Mouse (Mus musculus): Measurements from ENCODE around the gene Gm42791. TPM values are rescaled to one million over a fixed set of nuclear protein-coding genes. Genes with fewer than 3 reads are reported as not detected.
A peak's percentile ranks its signal among the peaks of the same experiment; 100 is the strongest.

Gene Gm42791
- polyA plus RNA-seq, 1 experiment: 0.78 TPM

DNA sequence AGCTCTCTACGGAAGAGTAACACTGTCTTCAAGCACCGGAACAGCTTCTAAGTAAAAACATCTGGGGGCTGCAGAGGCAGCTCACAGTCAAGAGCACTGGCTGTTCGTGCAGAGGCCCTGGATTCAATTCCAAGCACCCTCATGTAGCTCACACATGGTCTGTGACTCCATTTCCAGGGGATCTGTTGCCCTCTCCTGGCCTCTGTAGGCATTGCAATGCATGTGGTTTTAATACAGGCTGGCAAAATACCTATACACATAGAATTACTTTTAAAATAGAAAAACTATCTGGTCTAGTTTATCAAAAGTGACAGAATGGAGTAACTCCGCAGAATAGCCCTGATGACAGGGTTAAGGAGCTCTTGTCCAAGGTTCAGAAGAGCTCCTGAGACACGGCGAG, 115.7 kb downstream of the Gm42791 start:
- H3K4me1 ChIP-seq (ENCODE audit: control insufficient read depth, insufficient read depth, low read length): no peaks in the 10 kb centered on the region
- no peak overlapping the region for H3K27ac ChIP-seq (ENCODE audit: insufficient read depth, low read depth, low read length)
- no peak for TF ChIP-seq POLR2A (IDR thresholded peaks at IDR 0.05; ENCODE audit: borderline replicate concordance, low read depth, low read length)
- peak; percentile 35 for TF ChIP-seq CTCF (IDR thresholded peaks at IDR 0.05; ENCODE audit: low read depth, low read length)
- H3K4me3 ChIP-seq (ENCODE audit: insufficient read depth, low read length): no peak overlapping the region

DNA sequence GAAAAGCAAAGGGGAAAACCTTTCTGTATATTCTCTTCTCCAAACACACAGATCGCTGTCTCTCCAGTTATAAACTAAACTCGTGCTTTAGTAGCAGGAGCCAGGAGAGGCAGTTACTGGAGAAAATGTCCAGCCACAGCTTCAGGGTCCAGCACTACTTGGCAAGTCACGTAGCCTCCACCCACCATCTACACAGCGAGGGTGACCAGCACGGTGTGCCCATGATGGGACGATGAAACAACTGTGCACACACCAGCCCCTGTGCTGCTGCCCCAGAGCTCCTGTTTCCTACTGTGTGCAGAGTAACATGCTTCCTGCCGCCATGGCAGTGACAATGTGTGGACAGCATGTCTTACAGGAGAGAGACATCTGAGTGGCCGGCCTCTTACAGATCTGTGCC, 121.8 kb downstream of the Gm42791 start:
- H3K27ac ChIP-seq (ENCODE audit: insufficient read depth, low read depth, low read length): no peak overlapping the region
- no peak overlapping the region for H3K4me3 ChIP-seq (ENCODE audit: insufficient read depth, low read length)
- TF ChIP-seq CTCF (IDR thresholded peaks at IDR 0.05; ENCODE audit: low read depth, low read length): no peak
- no peak for TF ChIP-seq POLR2A (IDR thresholded peaks at IDR 0.05; ENCODE audit: borderline replicate concordance, low read depth, low read length)
- no peaks in the 10 kb centered on the region for H3K4me1 ChIP-seq (ENCODE audit: control insufficient read depth, insufficient read depth, low read length)

GRCm38 (mm10) chr5:148869583-148869982, 125.4 kb downstream of the Gm42791 start:
- Histone ChIP-seq H3K4me1 (ENCODE audit: control insufficient read depth, insufficient read depth, low read length) (no peaks in the 10 kb centered on the region), H3K27ac (ENCODE audit: insufficient read depth, low read depth, low read length) (no peak overlapping the region), H3K4me3 (ENCODE audit: insufficient read depth, low read length) (no peak overlapping the region)
- no peak for TF ChIP-seq POLR2A (IDR thresholded peaks at IDR 0.05; ENCODE audit: borderline replicate concordance, low read depth, low read length)

DNA sequence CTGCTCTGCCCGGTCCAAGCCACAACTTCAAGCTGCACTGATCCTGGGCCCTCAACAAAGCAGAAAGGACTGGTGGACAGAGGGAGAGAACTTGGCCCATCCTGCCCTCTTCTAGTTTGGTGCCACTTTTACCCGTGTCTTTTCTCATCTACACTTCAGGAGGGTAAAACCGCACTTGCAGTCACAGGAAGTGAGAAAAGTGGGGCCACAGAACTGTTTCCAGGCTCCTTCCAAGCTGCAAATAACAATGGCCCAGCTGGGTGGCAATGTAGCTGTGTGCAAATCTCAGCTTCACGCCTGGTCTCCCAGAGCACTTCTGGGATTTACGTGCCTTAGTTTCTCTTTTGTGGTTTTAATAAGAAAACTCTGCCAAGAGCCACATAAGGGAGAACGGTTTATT, 127.2 kb downstream of the Gm42791 start:
- H3K4me3 ChIP-seq (ENCODE audit: insufficient read depth, low read length): no peak overlapping the region
- H3K4me1 ChIP-seq (ENCODE audit: control insufficient read depth, insufficient read depth, low read length): no peaks in the 10 kb centered on the region
- H3K27ac ChIP-seq (ENCODE audit: insufficient read depth, low read depth, low read length): no peak overlapping the region
- TF ChIP-seq CTCF (IDR thresholded peaks at IDR 0.05; ENCODE audit: low read depth, low read length) (no peak), POLR2A (IDR thresholded peaks at IDR 0.05; ENCODE audit: borderline replicate concordance, low read depth, low read length) (no peak)

DNA sequence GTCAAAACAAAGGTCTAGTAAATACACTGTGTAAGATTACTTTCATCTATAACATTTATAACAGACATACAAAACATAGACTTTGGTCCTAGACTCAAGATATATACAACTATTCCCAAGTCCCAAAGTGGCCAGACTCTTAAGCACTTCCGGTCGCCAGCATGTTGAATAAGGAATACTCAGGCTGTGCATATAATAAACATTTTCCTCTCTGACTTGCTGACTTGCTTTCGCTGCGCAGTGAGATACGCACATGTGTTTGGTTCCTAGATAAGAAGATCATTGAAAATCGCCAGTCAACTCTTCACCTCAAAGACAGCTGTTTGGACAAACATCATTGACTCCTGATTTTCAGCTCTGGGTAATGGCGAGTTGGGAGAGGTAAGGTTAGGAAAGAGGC, 127.8 kb downstream of the Gm42791 start:
- Histone ChIP-seq H3K27ac (ENCODE audit: insufficient read depth, low read depth, low read length) (no peak overlapping the region), H3K4me3 (ENCODE audit: insufficient read depth, low read length) (no peak overlapping the region), H3K4me1 (ENCODE audit: control insufficient read depth, insufficient read depth, low read length) (no peaks in the 10 kb centered on the region)
- TF ChIP-seq POLR2A (IDR thresholded peaks at IDR 0.05; ENCODE audit: borderline replicate concordance, low read depth, low read length): no peak
- no peak for TF ChIP-seq CTCF (IDR thresholded peaks at IDR 0.05; ENCODE audit: low read depth, low read length)

DNA sequence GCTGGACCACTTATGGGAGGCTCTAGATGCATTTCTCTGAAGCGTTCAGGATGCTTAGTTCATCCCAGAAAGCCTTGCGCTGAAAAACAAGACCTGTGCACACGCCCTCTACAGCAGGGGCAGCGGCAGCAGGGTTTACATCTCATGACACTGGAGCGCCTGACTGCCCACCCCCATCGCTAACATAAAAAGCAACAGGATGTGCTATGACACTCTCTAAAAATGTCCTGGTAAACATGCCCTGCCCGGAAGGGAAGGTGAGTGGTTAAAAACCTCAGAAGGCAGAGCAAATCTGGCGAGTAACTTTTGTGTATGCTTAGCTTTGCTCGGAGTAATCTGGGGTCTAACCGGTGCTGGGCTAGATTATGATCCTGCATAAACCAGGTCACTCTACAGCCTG, 128.4 kb downstream of the Gm42791 start:
- Histone ChIP-seq H3K27ac (ENCODE audit: insufficient read depth, low read depth, low read length) (no peak overlapping the region), H3K4me3 (ENCODE audit: insufficient read depth, low read length) (no peak overlapping the region), H3K4me1 (ENCODE audit: control insufficient read depth, insufficient read depth, low read length) (no peaks in the 10 kb centered on the region)
- TF ChIP-seq CTCF (IDR thresholded peaks at IDR 0.05; ENCODE audit: low read depth, low read length): no peak
- TF ChIP-seq POLR2A (IDR thresholded peaks at IDR 0.05; ENCODE audit: borderline replicate concordance, low read depth, low read length): no peak

DNA sequence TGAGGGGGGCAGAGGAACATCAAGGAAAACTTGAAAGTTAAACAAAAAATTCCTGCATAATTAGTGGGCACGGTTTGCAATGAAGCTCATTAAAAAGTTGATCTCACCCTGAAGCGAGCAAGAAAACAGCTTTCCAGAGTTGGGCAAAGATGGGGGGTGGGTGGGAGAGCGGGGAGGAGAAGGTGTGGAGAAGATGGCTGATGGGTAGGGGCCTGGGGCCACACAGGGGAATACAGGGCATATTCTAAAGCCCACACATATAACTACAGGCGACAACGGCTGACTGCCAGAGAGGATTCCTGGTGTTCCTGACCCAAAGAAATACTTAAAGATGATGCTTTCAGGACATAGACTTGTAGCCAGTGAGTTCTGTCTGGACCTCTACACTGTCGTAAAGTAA, 131.5 kb downstream of the Gm42791 start:
- Histone ChIP-seq H3K4me1 (ENCODE audit: control insufficient read depth, insufficient read depth, low read length) (no peaks in the 10 kb centered on the region), H3K27ac (ENCODE audit: insufficient read depth, low read depth, low read length) (no peak overlapping the region), H3K4me3 (ENCODE audit: insufficient read depth, low read length) (no peak overlapping the region)
- TF ChIP-seq CTCF (IDR thresholded peaks at IDR 0.05; ENCODE audit: low read depth, low read length) (no peak), POLR2A (IDR thresholded peaks at IDR 0.05; ENCODE audit: borderline replicate concordance, low read depth, low read length) (no peak)

- no peak for TF ChIP-seq POLR2A (IDR thresholded peaks at IDR 0.05; ENCODE audit: borderline replicate concordance, low read depth, low read length)
- TF ChIP-seq CTCF (IDR thresholded peaks at IDR 0.05; ENCODE audit: low read depth, low read length): no peak
Measured at GRCm38 (mm10) chr5:148862853-148863252, 132.1 kb downstream of the Gm42791 start.

DNA sequence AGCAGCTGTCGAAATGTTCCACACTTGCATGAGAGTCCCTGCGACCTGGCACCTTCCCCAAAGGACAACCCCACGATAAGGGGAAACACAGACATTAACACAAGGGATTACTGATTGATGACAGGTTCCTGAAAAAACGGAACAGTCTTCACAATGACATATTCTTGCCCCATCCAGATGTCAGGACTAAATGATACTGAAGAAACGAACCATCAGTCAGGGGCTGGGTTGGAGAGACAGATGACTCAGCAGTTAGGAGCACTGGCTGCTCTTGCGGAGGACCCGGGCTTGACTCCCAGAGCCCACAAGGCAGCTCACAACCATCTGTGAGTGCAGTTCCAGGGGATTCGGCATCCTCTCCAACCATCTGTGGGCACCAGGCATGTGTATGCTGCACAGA, 132.8 kb downstream of the Gm42791 start:
- no peak overlapping the region for H3K27ac ChIP-seq (ENCODE audit: insufficient read depth, low read depth, low read length)
- H3K4me1 ChIP-seq (ENCODE audit: control insufficient read depth, insufficient read depth, low read length): no peaks in the 10 kb centered on the region
- H3K4me3 ChIP-seq (ENCODE audit: insufficient read depth, low read length): no peak overlapping the region
- no peak for TF ChIP-seq CTCF (IDR thresholded peaks at IDR 0.05; ENCODE audit: low read depth, low read length)
- no peak for TF ChIP-seq POLR2A (IDR thresholded peaks at IDR 0.05; ENCODE audit: borderline replicate concordance, low read depth, low read length)

More at GRCm38 (mm10) chr5:148862853-148863252, 132.1 kb downstream of the Gm42791 start:
- no peaks in the 10 kb centered on the region for H3K4me1 ChIP-seq (ENCODE audit: control insufficient read depth, insufficient read depth, low read length)
- no peak overlapping the region for H3K27ac ChIP-seq (ENCODE audit: insufficient read depth, low read depth, low read length)
- H3K4me3 ChIP-seq (ENCODE audit: insufficient read depth, low read length): no peak overlapping the region

- TF ChIP-seq POLR2A (IDR thresholded peaks at IDR 0.05; ENCODE audit: borderline replicate concordance, low read depth, low read length): no peak
- no peak for TF ChIP-seq CTCF (IDR thresholded peaks at IDR 0.05; ENCODE audit: low read depth, low read length)
- no peak overlapping the region for H3K4me3 ChIP-seq (ENCODE audit: insufficient read depth, low read length)
- no peak overlapping the region for H3K27ac ChIP-seq (ENCODE audit: insufficient read depth, low read depth, low read length)
- H3K4me1 ChIP-seq (ENCODE audit: control insufficient read depth, insufficient read depth, low read length): no peaks in the 10 kb centered on the region
Measured at GRCm38 (mm10) chr5:148857522-148857921, 137.4 kb downstream of the Gm42791 start.

- no peaks in the 10 kb centered on the region for H3K4me1 ChIP-seq (ENCODE audit: control insufficient read depth, insufficient read depth, low read length)
- H3K4me3 ChIP-seq (ENCODE audit: insufficient read depth, low read length): no peak overlapping the region
- no peak overlapping the region for H3K27ac ChIP-seq (ENCODE audit: insufficient read depth, low read depth, low read length)
- TF ChIP-seq POLR2A (IDR thresholded peaks at IDR 0.05; ENCODE audit: borderline replicate concordance, low read depth, low read length) (no peak), CTCF (IDR thresholded peaks at IDR 0.05; ENCODE audit: low read depth, low read length) (no peak)
Measured at GRCm38 (mm10) chr5:148855047-148855446, 139.9 kb downstream of the Gm42791 start.
